Mouse (Mus musculus): ENCODE data around the gene Ncmap. TPM values are rescaled to one million over a fixed set of nuclear protein-coding genes. Genes with fewer than 3 reads are reported as not detected.

Ncmap gene
- polyA plus RNA-seq, 1 experiment: not detected

DNA sequence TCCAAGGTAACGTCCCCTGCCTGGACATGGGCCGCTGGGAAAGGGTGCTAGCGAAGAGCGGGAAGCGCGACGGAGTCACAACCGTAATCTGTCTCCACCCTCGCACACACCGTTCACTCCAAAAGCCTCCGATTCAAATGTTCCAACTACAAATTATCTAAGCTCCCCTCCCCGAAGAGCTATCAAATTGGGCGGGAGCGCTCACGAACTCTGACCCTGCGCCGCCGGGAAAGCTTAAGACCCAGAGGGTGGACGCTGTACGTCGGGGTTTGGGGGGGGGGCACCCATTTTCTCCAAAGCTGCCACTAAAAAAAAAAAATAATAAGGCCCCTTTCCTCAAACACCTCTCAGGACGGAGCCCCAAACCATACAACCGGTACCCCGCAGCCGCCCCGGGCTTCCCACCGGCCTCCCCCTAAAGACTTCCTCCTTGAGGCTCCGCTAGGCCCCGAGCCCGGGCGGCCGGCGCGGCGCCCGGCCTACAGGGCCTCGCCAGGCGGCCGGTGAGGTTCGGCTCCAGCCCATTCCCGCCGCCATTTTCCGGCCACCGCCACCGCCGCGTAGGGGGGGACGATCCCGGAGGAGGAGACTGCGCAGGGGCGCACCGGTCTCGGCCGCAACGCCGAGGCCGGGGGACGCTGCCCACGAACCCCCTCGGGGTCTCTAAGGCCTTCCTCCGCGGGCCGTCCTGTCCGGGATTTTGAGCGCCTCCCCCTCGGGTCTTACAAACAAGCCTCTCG is 45.5 kb downstream of the Ncmap start:
- under 1% methylated on average over 67 of the region's 67 CpGs for WGBS
- no peak for TF ChIP-seq POLR2A (IDR thresholded peaks at IDR 0.05; ENCODE audit: insufficient read depth, low read depth, low read length)
- no peak for TF ChIP-seq CTCF (IDR thresholded peaks at IDR 0.05; ENCODE audit: insufficient read depth, low read depth, low read length)
- peaks cover 5% of the 10 kb centered on the region for H3K4me1 ChIP-seq (ENCODE audit: control insufficient read depth, insufficient read depth, low read length)
- peak overlapping the region; percentile 47; the same call in 1 of the 2 replicates for H3K27ac ChIP-seq (ENCODE audit: insufficient read depth, low read depth, low read length)
- peak overlapping the region; percentile 99 for H3K4me3 ChIP-seq (ENCODE audit: insufficient read depth, low read depth, low read length)

DNA sequence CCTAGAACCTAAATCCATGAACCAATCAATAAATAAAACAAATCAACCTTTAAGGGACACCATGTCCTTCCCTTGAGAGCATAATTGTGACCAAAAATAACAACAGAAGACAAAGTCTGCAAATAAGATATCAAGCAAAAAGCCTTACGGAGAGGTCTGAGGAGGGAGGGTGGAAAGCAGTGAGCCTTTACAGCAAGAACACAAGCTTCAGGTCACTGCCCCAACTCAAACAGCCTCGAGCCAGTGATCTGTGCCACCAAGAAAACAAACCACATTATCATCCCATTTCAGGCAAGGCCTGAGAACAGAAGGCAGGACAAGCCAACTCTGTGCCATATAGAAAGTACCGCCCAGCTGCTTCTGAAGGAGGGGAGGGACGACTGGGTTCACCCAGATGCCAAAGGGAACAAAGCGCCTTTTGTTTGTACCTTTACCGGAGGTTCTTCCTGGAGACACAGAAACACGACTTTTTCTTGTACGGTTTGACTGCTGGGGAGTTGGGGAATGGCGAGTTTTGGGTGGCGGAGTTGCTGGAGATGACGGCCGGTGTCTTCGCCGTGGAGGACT is 60.6 kb downstream of the Ncmap start:
- TF ChIP-seq POLR2A (IDR thresholded peaks at IDR 0.05; ENCODE audit: insufficient read depth, low read depth, low read length) (no peak), CTCF (IDR thresholded peaks at IDR 0.05; ENCODE audit: insufficient read depth, low read depth, low read length) (no peak)
- Histone ChIP-seq H3K4me1 (ENCODE audit: control insufficient read depth, insufficient read depth, low read length) (no peaks in the 10 kb centered on the region), H3K27ac (ENCODE audit: insufficient read depth, low read depth, low read length) (no peak overlapping the region), H3K4me3 (ENCODE audit: insufficient read depth, low read depth, low read length) (no peak overlapping the region)
- 69% methylated on average over 14 of the region's 14 CpGs for WGBS

DNA sequence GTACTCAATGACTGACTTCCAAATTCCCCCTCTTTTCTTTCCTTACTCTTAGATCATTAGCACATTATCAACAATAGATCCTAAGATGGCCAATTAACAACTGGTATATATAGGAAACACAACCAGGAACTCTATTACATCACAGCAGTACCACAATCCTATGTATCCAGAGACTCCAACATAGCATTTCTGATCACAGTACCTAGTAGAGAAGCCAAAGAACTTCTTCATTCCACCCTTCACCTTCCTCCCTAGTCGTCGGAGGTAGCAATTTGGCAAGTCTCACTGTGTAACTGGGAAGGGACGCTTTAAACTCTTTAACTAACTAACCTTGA is 62.0 kb downstream of the Ncmap start:
- no peaks in the 10 kb centered on the region for H3K4me1 ChIP-seq (ENCODE audit: control insufficient read depth, insufficient read depth, low read length)
- no peak for TF ChIP-seq POLR2A (IDR thresholded peaks at IDR 0.05; ENCODE audit: insufficient read depth, low read depth, low read length)
- no peak for TF ChIP-seq CTCF (IDR thresholded peaks at IDR 0.05; ENCODE audit: insufficient read depth, low read depth, low read length)
- WGBS: 78% methylated on average over 3 of the region's 3 CpGs
- H3K27ac ChIP-seq (ENCODE audit: insufficient read depth, low read depth, low read length): no peak overlapping the region
- H3K4me3 ChIP-seq (ENCODE audit: insufficient read depth, low read depth, low read length): no peak overlapping the region

DNA sequence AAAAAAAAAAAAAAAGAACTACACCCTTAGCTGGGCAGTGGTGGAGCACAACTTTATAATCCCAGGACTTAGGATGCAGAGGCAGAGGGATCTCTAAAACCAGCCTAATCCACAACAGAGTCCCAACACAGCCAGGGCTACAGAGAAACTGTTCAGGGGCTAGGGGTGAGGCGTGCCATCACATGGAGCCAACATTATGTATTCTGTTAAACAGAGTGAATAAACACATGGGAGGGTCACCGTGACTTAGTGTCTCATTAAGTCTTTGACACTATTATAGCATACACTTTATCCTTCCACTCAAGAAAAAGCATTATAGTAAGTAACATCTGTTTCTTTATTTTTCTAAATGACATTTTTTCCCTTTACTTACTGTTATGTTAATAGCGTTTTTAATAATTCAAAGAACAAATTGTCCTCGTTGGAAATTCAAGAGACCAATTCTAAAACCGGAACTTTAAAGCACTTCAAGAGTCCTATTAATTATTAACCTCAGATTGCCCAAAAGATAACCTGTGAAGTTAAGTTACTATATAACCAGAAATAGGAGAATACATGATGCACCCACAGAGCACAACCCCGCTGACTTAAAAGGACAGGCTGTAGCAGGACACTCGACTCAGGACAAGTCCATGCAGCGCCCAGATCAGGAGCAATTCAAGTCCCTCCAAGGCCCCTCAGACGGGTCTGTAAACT is 62.6 kb downstream of the Ncmap start:
- no peaks in the 10 kb centered on the region for H3K4me1 ChIP-seq (ENCODE audit: control insufficient read depth, insufficient read depth, low read length)
- 59% methylated on average over 9 of the region's 9 CpGs for WGBS
- TF ChIP-seq CTCF (IDR thresholded peaks at IDR 0.05; ENCODE audit: insufficient read depth, low read depth, low read length) (no peak), POLR2A (IDR thresholded peaks at IDR 0.05; ENCODE audit: insufficient read depth, low read depth, low read length) (no peak)
- no peak overlapping the region for H3K27ac ChIP-seq (ENCODE audit: insufficient read depth, low read depth, low read length)
- no peak overlapping the region for H3K4me3 ChIP-seq (ENCODE audit: insufficient read depth, low read depth, low read length)

DNA sequence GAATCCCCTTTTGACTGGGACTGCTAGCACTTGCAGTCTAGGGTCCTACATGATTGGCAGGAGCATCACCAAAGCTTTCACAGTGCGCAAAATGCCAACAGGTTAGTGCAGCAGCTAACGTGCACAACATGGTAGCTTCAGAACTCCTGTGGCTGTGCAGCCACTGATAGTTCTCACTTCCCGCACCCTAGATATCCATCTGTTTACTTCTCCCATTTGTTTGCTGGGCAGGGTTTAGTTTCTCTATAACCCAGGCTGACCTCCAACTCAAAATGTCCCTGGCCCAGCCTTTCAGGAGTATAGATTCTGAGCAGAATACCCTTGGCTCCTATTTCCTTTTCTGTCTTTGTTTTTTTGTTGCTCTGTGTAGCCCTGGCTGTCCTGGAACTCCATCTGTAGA is 71.6 kb downstream of the Ncmap start:
- Histone ChIP-seq H3K4me3 (ENCODE audit: insufficient read depth, low read depth, low read length) (no peak overlapping the region), H3K4me1 (ENCODE audit: control insufficient read depth, insufficient read depth, low read length) (no peaks in the 10 kb centered on the region), H3K27ac (ENCODE audit: insufficient read depth, low read depth, low read length) (no peak overlapping the region)
- TF ChIP-seq POLR2A (IDR thresholded peaks at IDR 0.05; ENCODE audit: insufficient read depth, low read depth, low read length) (no peak), CTCF (IDR thresholded peaks at IDR 0.05; ENCODE audit: insufficient read depth, low read depth, low read length) (no peak)
- 82% methylated on average over 3 of the region's 3 CpGs for WGBS

DNA sequence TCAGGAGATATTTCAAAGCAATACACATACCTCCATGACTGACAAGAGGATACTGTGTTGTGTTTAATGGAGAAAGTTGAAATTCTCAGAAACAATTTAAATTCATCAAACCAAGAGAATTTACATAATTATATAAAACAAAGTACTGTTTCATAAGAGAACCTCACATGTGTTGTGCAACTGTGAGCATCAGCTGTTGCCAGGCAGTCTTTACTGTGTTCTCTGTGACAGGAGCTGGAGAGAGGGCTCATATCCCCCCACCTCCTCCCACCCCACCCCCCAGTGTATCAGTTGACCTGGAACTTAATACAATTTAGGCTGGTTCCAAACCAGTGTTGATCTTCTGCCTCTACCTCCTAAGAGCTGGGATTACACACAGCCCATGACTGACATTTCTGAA is 72.0 kb downstream of the Ncmap start:
- Histone ChIP-seq H3K4me3 (ENCODE audit: insufficient read depth, low read depth, low read length) (no peak overlapping the region), H3K4me1 (ENCODE audit: control insufficient read depth, insufficient read depth, low read length) (no peaks in the 10 kb centered on the region), H3K27ac (ENCODE audit: insufficient read depth, low read depth, low read length) (no peak overlapping the region)
- no peak for TF ChIP-seq POLR2A (IDR thresholded peaks at IDR 0.05; ENCODE audit: insufficient read depth, low read depth, low read length)
- no peak for TF ChIP-seq CTCF (IDR thresholded peaks at IDR 0.05; ENCODE audit: insufficient read depth, low read depth, low read length)

DNA sequence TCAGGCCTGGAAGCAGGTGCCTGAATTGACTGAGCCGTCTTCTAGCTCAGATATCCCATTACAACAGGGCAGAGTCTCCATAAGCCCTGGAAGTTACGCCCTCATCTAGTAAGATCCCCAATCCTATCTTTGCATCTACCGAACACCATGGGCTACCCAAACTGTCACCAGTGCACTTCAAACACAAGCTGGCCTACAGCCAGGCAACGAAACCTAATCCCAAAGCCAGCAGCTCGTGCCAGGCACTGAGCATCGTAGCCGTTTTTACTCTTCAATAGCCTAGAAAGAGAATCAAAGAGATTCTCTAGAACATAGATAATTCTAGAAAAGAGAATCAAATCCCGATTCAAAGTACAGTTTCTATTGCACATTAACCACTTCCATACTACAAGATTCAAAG is 75.0 kb downstream of the Ncmap start:
- TF ChIP-seq POLR2A (IDR thresholded peaks at IDR 0.05; ENCODE audit: insufficient read depth, low read depth, low read length): no peak
- no peak for TF ChIP-seq CTCF (IDR thresholded peaks at IDR 0.05; ENCODE audit: insufficient read depth, low read depth, low read length)
- H3K4me3 ChIP-seq (ENCODE audit: insufficient read depth, low read depth, low read length): no peak overlapping the region
- WGBS: 55% methylated on average over 8 of the region's 8 CpGs
- H3K4me1 ChIP-seq (ENCODE audit: control insufficient read depth, insufficient read depth, low read length): no peaks in the 10 kb centered on the region
- no peak overlapping the region for H3K27ac ChIP-seq (ENCODE audit: insufficient read depth, low read depth, low read length)

Other genes starting within 250 kb of the Ncmap start
- gene Clic4, start 125.4 kb downstream of the Ncmap start, polyA plus RNA-seq (2012; ENCODE audit: insufficient read depth, insufficient read length, low replicate concordance, missing spikeins): not detected in 2 replicates
- gene Srrm1, start 44.9 kb downstream of the Ncmap start, polyA plus RNA-seq (2012; ENCODE audit: insufficient read depth, insufficient read length, low replicate concordance, missing spikeins): 281 and 545 TPM in 2 replicates
- not detected in 2 replicates for gene Rcan3, start 35.6 kb upstream of the Ncmap start, polyA plus RNA-seq (2012; ENCODE audit: insufficient read depth, insufficient read length, low replicate concordance, missing spikeins)
- gene Stpg1, start 96.6 kb upstream of the Ncmap start, polyA plus RNA-seq (2012; ENCODE audit: insufficient read depth, insufficient read length, low replicate concordance, missing spikeins): not detected in 2 replicates
- not detected in 2 replicates for gene Nipal3, start 96.8 kb upstream of the Ncmap start, polyA plus RNA-seq (2012; ENCODE audit: insufficient read depth, insufficient read length, low replicate concordance, missing spikeins)
- not detected in 2 replicates for gene Grhl3, start 175.4 kb upstream of the Ncmap start, polyA plus RNA-seq (2012; ENCODE audit: insufficient read depth, insufficient read length, low replicate concordance, missing spikeins)

Measured in olfactory bulb, adult 2 months (tissue).